Mouse (Mus musculus) lung, adult 2 months (tissue): ENCODE measurements around the gene Chmp1a.
"Not testable (repeated sequence)": the region's sequence is repeated elsewhere in the genome, so short reads cannot be mapped to it uniquely, and the experiment has no call there.

Source experiments
- CTCF ChIP-seq: fragments of 200-500 bp; IDR thresholded peaks from 2 replicates; pipeline ENCODE4 v1.5.1; 2011; ENCODE audit warnings: mild to moderate bottlenecking, low read length, control low read depth; ENCODE audit not compliant: insufficient read depth
- POLR2A ChIP-seq: fragments of 200-500 bp; IDR thresholded peaks from 2 replicates; pipeline ENCODE4 v1.6.1; 2011; ENCODE audit warnings: low read depth, mild to moderate bottlenecking, control low read depth, low read length, borderline replicate concordance; ENCODE audit errors: extremely low read depth

- TF ChIP-seq CTCF, POLR2A: not testable (repeated sequence)
Measured at GRCm38 (mm10) chr8:123197016-123197415, 15.5 kb downstream of the Chmp1a start.
